Mouse (Mus musculus) adrenal gland, adult (tissue): ENCODE measurements around the gene Bach2.

Source experiments
- DNase-seq, 2 experiments: peaks; one replicate each; pipeline ENCODE4 v3.0.0; 2022 to 2023; ENCODE audit warnings: low spot score in 1 of 2; ENCODE audit not compliant: inconsistent age in 2 of 2

The Bach2 gene

DNA sequence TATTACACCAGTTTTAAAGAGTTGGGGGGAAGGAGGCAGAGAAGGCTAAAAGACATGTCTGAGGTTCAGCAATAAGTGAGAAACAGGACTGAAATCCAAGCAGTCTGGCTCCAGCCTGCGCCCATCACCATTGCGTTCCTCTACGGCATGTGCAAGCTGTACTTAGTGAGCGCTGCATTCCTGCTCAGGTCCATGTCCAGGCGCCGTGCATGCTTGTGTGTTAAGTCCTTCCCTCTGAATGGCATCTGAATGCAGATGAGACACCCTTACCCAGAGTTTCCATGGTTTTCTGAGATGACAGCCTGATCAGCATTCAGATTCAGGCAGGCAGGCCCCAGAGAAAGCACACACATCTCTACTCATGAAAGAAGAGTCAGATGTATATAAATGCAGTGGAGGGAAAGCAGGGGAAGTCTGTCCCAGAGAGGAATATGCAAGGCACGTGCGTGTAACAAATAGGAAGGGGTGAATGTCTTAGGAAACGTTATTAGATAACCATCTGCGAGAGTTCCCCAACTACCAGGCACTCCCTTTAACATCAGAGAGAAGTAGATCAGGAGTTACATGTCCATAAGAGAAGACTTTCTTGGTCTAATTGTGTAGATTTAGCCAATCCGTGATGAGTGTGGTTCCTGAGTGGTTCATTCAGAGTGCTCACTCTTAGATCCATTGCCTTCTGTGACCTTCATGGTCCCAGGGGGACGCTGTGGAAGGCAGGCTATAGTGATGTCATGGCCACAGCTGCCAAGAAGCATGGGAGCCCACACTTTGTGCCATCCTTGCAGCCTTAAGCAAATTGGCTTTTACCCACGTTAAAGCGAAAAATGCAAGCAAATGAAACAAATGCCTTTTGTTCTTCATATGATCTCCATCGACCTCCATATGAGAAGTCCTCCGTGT, 241.4 kb downstream of the Bach2 start:
- DNase-seq: no peak

GRCm38 (mm10) chr4:32481366-32482055, 242.9 kb downstream of the Bach2 start:
- no peak for DNase-seq

GRCm38 (mm10) chr4:32482138-32482537, 243.5 kb downstream of the Bach2 start:
- DNase-seq: no peak

- DNase-seq: no peak
Observed at GRCm38 (mm10) chr4:32482936-32483335, 244.3 kb downstream of the Bach2 start.

GRCm38 (mm10) chr4:32485848-32486247, 247.2 kb downstream of the Bach2 start:
- DNase-seq: no peak

DNA sequence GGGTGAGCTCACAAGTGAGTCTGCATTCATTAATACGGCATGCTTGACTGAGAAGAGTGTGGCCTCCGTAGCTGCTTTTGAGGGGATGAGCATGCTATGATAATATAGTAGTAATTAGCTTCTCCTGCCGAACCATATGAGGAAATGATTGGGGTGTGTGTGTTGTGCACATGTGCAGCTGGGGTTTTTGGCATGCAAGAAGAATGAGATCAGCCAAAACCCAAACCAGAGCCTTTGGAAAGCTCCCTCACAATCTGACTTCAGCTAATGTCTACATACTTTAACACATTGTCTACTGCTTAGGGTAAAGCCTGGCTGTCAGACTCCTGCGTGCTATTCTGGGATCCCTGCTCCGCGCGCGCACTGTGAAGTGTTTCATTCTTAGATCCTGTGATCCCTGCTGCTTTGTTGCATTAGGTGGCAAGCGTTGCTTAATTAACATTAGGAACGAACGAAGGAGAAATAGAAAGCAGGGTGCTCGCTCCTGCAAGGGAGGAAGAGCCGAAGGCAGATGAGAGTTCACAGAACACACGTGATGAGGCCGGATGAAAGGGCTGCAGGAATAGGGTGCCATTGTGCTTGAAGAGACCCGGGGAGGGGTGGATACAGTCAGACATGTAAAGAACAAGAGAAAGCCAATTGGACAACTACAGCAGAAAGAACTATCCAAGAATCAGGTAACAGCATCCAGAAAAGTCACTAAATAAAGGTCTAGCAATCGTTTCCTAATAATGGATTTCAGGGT, 248.2 kb downstream of the Bach2 start:
- no peak for DNase-seq

DNA sequence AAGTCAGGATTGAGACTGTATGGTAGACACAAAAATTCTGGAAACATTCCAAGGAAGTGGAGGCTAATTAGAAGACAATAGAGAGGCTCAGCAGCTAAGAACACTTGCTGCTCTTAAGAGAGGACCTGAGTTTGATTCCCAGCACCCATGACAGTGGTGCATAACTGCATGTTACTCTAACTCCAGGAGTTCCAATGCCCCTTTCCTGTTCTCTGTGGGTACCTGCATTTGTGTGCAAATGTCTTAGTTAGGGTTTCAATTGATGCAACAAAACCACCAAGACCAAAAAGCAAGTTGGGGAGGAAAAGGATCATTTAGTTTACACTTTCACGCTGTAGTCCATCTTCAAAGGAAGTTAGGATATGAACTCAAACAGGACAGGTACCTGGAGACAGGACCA, 250.6 kb downstream of the Bach2 start:
- no peak for DNase-seq

GRCm38 (mm10) chr4:32491176-32491575, 252.6 kb downstream of the Bach2 start:
- no peak for DNase-seq

GRCm38 (mm10) chr4:32492834-32493233, 254.2 kb downstream of the Bach2 start:
- DNase-seq: no peak

DNA sequence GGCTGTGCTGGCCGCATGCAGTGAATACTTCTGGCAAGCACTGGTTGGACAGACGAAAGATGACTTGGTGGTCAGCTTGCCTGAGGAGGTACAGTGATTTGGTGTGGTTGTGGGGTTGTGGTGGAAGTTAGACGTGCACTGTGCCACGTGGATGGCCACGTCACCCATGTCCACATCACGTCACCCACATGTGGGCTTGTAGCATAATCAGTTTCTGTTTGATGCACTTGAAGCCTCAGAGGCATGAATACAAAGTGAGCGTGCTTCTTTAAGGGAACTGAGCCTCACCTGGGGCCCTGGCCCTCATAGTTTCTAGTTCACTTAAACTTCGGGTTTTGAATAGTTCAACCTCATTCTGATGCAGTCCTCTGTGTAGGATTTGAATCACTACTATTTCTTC, 263.2 kb downstream of the Bach2 start:
- no peak for DNase-seq

GRCm38 (mm10) chr4:32502181-32502580, 263.6 kb downstream of the Bach2 start:
- no peak for DNase-seq

- DNase-seq: no peak
Observed at GRCm38 (mm10) chr4:32504236-32504635, 265.6 kb downstream of the Bach2 start.

DNA sequence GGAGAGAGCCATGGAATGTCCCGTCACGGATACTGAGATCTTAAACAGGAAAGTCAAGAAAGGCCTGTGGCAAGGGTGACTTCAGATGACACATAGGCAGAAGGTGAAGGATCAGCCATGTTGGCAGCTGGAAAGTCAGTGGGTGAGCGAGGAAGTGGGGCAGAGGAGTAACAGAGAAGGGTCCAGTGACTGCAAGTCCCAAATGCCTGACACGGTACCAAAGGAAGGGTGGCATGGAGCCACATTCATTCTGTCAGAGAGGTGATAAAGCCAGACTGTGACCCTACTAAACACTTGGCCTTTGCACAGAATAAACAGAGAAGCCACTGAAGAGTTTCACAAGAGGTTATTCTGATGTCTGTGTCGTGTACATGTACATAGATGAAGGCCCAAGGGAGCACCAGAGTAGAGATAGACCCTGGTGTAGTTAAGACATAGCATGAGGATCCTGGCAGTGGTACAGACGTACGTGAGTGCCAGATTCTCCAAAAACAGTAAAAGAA, 267.8 kb downstream of the Bach2 start:
- no peak for DNase-seq

DNA sequence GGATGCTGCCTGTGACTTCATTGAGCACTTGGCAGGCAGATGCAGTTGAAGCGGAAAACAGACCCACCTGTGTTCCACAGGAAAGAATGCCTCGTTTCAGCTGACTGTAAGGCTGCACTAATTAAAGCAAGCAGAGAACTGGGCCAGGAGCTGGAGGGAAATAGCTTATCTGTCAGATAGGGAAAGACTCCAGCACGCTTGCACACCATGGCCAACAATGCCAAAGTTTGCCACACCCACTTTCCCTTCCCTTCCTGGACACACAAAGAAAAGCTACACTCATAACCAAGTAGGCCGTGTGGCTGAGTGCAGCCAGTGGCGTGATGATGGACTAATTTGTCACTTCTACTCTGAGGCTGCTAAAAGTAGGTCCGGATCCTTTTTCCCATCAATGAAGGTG, 268.4 kb downstream of the Bach2 start:
- DNase-seq: peak in 1 of 2 experiments; percentile 34

DNA sequence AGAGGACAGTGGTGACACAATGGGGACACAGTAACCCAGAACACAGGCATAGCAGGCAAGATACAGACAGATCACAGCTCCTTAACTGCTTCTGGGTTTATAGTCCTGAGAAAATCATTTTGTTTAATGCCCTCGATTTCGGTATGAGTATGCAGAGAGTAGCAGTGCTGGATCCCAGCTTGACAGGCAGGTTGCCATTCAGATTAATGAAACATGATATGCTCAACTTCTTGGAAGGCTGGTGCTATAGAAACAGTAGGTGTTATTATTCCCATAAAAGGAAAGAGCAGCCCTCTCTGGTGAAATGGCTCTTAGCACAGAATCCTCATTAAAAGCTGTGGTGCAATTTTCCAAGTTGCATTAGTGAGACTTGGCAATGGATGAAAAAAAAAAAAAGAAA, 270.0 kb downstream of the Bach2 start:
- no peak for DNase-seq

DNA sequence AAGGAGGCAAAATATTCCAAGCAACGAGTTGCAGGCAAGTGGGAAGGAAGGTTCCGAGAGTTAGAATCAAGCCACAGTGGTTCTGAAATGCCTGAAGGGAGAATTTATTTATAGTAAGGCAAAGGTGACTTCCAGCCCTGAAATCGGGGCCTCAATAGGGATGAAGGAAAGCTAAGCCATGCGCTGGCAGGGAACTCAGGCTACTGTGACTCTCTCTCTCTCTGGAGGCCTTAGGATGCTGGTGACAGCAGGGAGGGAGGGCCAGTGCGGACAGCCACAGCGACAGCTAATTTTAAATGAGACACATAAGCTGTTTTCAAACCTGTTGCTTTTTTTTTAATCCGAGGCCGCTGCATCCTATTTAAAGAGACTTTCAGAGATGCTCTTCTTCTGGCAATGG, 270.4 kb downstream of the Bach2 start:
- DNase-seq: no peak

- no peak for DNase-seq
Observed at GRCm38 (mm10) chr4:32509832-32510612, 271.4 kb downstream of the Bach2 start.

DNA sequence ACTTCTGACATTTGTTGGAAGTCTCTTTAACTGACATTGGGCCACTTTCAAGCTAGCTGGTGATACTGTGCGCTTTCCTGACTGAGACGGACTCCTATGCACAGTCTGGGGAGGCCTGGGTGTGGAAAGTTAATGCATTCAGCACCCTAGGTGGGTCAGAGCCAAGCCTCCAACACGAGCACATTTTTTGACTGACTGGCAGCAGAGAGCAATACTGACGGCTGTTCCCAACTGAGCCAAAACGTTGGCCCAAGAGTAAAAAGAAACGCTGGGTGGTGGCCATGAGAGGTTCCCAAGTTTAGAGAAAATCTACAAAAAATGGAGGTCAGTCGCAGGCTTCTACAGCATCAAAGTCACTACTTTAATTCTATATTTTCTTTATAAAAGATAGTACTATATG, 272.3 kb downstream of the Bach2 start:
- DNase-seq: no peak

DNA sequence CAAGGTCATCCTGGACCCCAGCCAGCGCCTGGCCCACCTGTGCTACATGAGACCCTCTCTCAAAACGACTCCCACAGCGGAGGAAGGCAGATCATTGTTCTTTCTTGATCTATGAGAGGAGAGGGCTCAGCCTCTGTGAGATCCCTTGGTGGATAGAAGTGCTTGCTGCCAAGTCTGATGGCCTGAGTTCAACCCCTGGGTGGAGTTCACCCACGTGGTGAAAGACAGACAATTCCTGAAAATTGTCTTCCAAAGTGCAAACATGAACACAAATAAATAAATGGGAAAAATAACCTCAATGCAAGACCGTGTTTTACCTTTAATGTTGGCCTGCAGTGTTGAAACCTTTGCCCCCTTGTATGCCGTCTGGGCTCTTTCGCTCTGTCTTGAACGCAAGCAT, 277.5 kb downstream of the Bach2 start:
- no peak for DNase-seq

GRCm38 (mm10) chr4:32518842-32519578, 280.4 kb downstream of the Bach2 start:
- DNase-seq: no peak
